In genomic region chr1:179552751-179553150, GRCm38 (mm10) we compare ENCODE assay signal across 8 mouse cellular contexts. TPM values are rescaled to one million over a fixed set of nuclear protein-coding genes. Genes with fewer than 3 reads are reported as not detected.
DNase-seq lines count a peak whose midpoint lies in the region; ATAC-seq and TF ChIP-seq lines count a peak whose summit lies in the region.

No protein-coding gene starts in this region.

- DNase-seq in cerebellum, adult 2 months: peak; percentile 41 to 45
- DNase-seq in cerebellum, adult 8-10 months: no peak
- DNase-seq in kidney, postnatal 36 days: peak; percentile 20 to 27
- DNase-seq in kidney, postnatal 4 days: no peak
- no peak for DNase-seq in liver, embryonic 11.5 days (ENCODE audit: low spot score)
- DNase-seq in spleen, adult 18-20 months: no peak
- no peak for DNase-seq in adrenal gland, adult 2 months

- peak; percentile 46 for ATAC-seq in liver, embryonic 11.5 days (replicated peaks; ENCODE audit: low FRiP score)
- ATAC-seq in stomach, embryonic 15.5 days (ENCODE audit: insufficient read depth, low FRiP score, low read depth): peak; percentile 50; the same call in 1 of the 2 replicates

- H3K4me1 ChIP-seq in cerebellum, adult 2 months (ENCODE audit: control insufficient read depth, insufficient read depth, low read length): peaks cover 38% of the 10 kb centered on the region
- H3K4me1 ChIP-seq in liver, embryonic 11.5 days (replicated peaks; ENCODE audit: control insufficient read depth, insufficient read depth, low read length): peaks cover 23% of the 10 kb centered on the region
- H3K4me1 ChIP-seq in stomach, embryonic 15.5 days: peaks cover 11% of the 10 kb centered on the region

- no peak for TF ChIP-seq POLR2A in cerebellum, adult 2 months (IDR thresholded peaks at IDR 0.05; ENCODE audit: borderline replicate concordance, insufficient read depth, low read length)

- H3K4me2 ChIP-seq in liver, embryonic 11.5 days: no peak overlapping the region
- no peak overlapping the region for H3K4me2 ChIP-seq in stomach, embryonic 15.5 days

- H3K27ac ChIP-seq in cerebellum, adult 2 months (ENCODE audit: insufficient read depth, low read length): peak overlapping the region; percentile 68
- H3K27ac ChIP-seq in liver, embryonic 11.5 days (ENCODE audit: low read depth, low read length): no peak overlapping the region
- H3K27ac ChIP-seq in stomach, embryonic 15.5 days: 0 out of 2 replicates have a peak overlapping the region, but pooled peaks have one; percentile 16

- TF ChIP-seq CTCF in cerebellum, adult 2 months (IDR thresholded peaks at IDR 0.05; ENCODE audit: borderline replicate concordance, insufficient read depth, low read depth, low read length): no peak

- 8% methylated on average over 7 of the region's 7 CpGs for WGBS in cerebellum, adult 2 months
- WGBS in liver, embryonic 11.5 days: 55% methylated on average over 7 of the region's 7 CpGs
- 37% methylated on average over 7 of the region's 7 CpGs for WGBS in stomach, embryonic 15.5 days

- no peaks in the 10 kb centered on the region for H3K9me3 ChIP-seq in liver, embryonic 11.5 days (ENCODE audit: control insufficient read depth, low read length)
- no peaks in the 10 kb centered on the region for H3K9me3 ChIP-seq in stomach, embryonic 15.5 days

- no peaks in the 10 kb centered on the region for H3K27me3 ChIP-seq in cerebellum, adult 2 months (ENCODE audit: control insufficient read depth, insufficient read depth, low read length)
- H3K27me3 ChIP-seq in liver, embryonic 11.5 days (replicated peaks; ENCODE audit: control insufficient read depth, insufficient read depth, low read length): no peaks in the 10 kb centered on the region
- no peaks in the 10 kb centered on the region for H3K27me3 ChIP-seq in stomach, embryonic 15.5 days (replicated peaks)

- H3K36me3 ChIP-seq in liver, embryonic 11.5 days (ENCODE audit: control insufficient read depth, insufficient read depth, low read length): no peaks in the 10 kb centered on the region
- no peaks in the 10 kb centered on the region for H3K36me3 ChIP-seq in stomach, embryonic 15.5 days

- H3K9ac ChIP-seq in liver, embryonic 11.5 days (ENCODE audit: low read depth, low read length): no peak overlapping the region
- no peak overlapping the region for H3K9ac ChIP-seq in stomach, embryonic 15.5 days

- H3K4me3 ChIP-seq in cerebellum, adult 2 months (replicated peaks; ENCODE audit: insufficient read depth, low read depth, low read length): no peak overlapping the region
- H3K4me3 ChIP-seq in liver, embryonic 11.5 days (ENCODE audit: low read depth, low read length): no peak overlapping the region
- no peak overlapping the region for H3K4me3 ChIP-seq in stomach, embryonic 15.5 days (replicated peaks)

RNA-seq across cellular contexts. Expression of gene Cnst, which starts 6.6 kb away (rescaled TPM):
- 45.1 and 49.8 TPM in 2 replicates for polyA plus RNA-seq in cerebellum, adult 2 months (2012; rRNA removed)
- polyA plus RNA-seq in liver, embryonic 11.5 days (2014; fragmentation: Nextera tagmentation; extraction: Ambion mirVana): 12.9 and 16.7 TPM in 2 replicates
- 13.9 and 14.9 TPM in 2 replicates for polyA plus RNA-seq in stomach, embryonic 15.5 days (2015; fragmentation: Nextera tagmentation; extraction: Ambion mirVana)
- 10 to 100 TPM; 26.3 to 35.1 TPM for total RNA-seq in adrenal gland, adult 2 months (2021)
- polyA plus RNA-seq in adrenal gland, adult 2 months (2012; rRNA removed): 13.5 and 14.5 TPM in 2 replicates

RNA-seq across cellular contexts. Expression of gene Tfb2m, which starts 6.7 kb away (rescaled TPM):
- polyA plus RNA-seq in cerebellum, adult 2 months (2012; rRNA removed): 22.6 and 23.5 TPM in 2 replicates
- 25.0 and 31.9 TPM in 2 replicates for polyA plus RNA-seq in liver, embryonic 11.5 days (2014; fragmentation: Nextera tagmentation; extraction: Ambion mirVana)
- 26.8 and 30.1 TPM in 2 replicates for polyA plus RNA-seq in stomach, embryonic 15.5 days (2015; fragmentation: Nextera tagmentation; extraction: Ambion mirVana)
- 10 to 100 TPM; 58.7 to 59.7 TPM for total RNA-seq in adrenal gland, adult 2 months (2021)
- 6.0 and 6.4 TPM in 2 replicates for polyA plus RNA-seq in adrenal gland, adult 2 months (2012; rRNA removed)

RNA-seq across cellular contexts. Expression of gene Smyd3, which starts 34.9 kb away (rescaled TPM):
- polyA plus RNA-seq in cerebellum, adult 2 months (2012; rRNA removed): 17.3 and 18.3 TPM in 2 replicates
- polyA plus RNA-seq in liver, embryonic 11.5 days (2014; fragmentation: Nextera tagmentation; extraction: Ambion mirVana): 14.0 and 17.3 TPM in 2 replicates
- 17.9 and 19.6 TPM in 2 replicates for polyA plus RNA-seq in stomach, embryonic 15.5 days (2015; fragmentation: Nextera tagmentation; extraction: Ambion mirVana)
- 1 to 10 TPM; 5.0 to 7.1 TPM for total RNA-seq in adrenal gland, adult 2 months (2021)
- 0.69 and 0.80 TPM in 2 replicates for polyA plus RNA-seq in adrenal gland, adult 2 months (2012; rRNA removed)

Comparison
In these comparisons a context has a peak if more than half of its experiments do, and no peak if none do; other contexts are left out.
1. DNase-seq: peak in cerebellum, adult 2 months (2 of 2) and kidney, postnatal 36 days (2 of 2); none in cerebellum, adult 8-10 months (single experiment), kidney, postnatal 4 days (0 of 2), liver, embryonic 11.5 days (single experiment), spleen, adult 18-20 months (0 of 2) and adrenal gland, adult 2 months (single experiment).